Mouse (Mus musculus) MEL-GATA-1-ER (cell line): ENCODE results near the gene Bcl2l1.

Source experiments
- DNase-seq: peaks from one replicate; pipeline ENCODE4 v3.0.0-alpha.2; 2012; ENCODE audit warnings: low read depth; ENCODE audit errors: extremely low read depth

Bcl2l1 gene

DNA sequence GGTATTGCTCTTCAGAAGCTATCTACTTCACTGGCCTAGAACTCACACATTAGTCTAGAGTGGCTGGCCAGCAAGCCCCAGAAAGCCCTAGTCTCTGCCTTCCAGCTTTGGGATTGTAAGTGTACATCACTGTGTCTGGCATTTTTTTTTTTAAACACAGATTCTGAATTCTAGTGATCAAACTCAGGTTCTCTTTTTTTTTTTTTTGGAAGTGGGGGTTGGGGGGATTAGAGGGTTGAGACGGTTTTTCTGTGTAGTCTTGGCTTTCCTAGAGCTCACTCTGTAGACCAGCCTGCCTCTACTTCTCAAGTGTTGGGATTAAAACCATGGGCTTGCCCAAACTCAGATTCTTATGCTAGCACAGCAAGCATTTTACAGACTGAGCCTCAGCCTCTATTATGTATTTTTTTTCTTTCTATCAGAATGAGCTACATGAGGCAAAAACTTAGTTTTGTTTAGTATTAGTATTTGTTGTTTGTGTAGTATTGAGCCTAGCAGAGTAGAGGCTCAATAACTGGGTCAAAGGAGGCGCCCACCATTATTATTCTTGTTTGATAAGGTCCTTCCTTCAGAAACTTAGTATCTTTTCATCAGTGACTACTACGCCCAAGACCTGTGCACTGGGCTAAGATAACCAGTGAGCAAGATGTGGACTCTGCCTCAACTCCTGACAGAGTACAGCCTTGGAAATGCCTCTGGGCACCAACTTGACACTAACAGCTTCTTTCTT is 6.9 kb downstream of the Bcl2l1 start:
- DNase-seq: no peak

DNA sequence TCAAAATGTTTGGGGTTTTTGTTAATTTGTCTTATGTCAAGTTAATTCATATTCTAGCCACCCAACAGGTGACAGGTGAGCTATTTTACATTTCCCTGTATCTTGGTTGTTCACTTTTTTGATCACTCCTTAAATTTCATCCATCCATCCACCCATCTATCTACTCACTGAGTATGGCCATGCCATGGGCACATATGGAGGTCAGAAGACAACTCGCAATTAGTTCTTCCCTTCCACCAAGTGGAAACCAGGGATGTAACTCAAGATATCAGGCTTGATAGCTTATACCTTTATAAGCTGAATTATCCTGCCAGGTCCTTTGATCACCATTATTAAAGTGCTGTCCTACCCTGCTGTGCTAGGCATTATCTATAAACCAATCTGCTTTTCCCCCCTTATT is 7.8 kb downstream of the Bcl2l1 start:
- DNase-seq: no peak

DNA sequence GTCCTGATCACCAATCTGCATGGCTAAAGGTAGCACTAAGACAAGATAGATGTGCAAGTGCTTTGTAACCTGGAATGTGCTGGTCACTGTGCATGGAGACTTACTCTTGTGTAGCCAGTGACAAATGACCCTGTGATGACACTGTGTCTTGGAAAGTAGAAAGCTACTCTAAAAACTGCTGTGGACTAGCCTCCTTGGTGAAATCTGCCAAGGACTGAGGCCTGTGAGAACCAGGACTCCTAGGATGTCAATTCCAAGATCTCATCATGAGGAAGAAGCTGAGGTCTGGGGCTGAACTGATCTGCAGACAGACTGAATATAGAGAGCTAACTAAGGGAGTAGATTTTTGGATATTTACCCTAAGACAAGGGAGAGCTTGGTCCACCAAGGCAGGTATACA is 10.0 kb downstream of the Bcl2l1 start:
- DNase-seq: no peak

DNA sequence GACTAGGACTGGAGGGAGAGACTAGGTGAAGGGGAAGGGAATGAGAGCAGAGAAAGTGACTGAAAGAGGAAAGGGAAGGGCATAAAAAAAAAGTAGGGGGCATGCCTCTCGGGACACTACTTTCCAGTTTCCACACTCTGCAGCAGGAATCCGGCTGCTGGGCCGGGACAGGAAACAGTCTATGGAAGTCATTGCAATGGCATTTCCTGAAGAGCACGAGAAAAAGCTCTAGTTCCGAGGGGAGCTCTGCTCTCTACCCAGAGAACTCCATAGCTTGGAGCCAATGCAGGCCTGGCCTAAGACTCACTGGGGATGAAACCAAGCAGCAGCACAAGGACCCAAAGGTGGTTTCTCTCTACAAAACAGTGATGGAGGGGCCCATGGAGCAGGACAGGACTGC is 10.5 kb downstream of the Bcl2l1 start:
- DNase-seq: no peak

DNA sequence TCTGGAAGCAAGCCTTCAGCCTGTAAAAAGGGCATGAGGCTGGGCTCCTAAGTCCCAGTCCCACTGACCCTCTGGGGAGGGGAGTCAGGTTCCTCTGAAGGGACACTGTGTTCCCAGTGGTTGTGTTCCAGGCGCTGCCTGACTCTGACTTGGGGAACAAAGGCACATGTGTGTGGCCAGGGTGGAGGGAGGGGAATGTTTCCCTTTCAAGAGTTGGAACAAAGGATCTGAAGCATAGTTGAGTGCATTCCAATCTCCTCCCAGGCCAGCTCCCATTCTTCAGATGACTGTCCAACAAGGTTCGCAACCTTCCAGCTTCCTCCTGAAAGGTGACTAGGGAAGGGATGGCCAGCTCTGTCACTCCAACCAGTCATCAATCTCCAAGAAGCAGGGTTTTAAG is 11.2 kb downstream of the Bcl2l1 start:
- no peak for DNase-seq

DNA sequence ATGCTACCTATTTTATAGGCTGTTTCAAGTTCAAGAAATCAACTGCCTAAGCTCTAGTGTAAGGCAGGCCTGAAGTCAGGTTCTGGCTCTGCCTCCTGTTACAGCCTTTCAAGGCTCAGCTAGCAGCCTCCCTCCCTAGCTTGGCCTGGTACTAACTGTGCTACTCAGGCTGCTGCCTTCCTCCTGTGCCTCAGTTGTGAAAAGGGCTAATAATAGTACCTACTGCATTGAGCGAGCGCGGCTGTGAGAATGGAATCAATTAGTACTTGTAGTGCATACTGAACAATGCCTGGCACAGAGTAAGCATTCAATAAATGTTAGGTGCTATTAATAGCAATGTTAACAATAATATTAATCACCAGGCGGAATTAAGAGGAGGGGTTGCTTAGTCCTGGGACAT is 11.6 kb downstream of the Bcl2l1 start:
- DNase-seq: no peak

DNA sequence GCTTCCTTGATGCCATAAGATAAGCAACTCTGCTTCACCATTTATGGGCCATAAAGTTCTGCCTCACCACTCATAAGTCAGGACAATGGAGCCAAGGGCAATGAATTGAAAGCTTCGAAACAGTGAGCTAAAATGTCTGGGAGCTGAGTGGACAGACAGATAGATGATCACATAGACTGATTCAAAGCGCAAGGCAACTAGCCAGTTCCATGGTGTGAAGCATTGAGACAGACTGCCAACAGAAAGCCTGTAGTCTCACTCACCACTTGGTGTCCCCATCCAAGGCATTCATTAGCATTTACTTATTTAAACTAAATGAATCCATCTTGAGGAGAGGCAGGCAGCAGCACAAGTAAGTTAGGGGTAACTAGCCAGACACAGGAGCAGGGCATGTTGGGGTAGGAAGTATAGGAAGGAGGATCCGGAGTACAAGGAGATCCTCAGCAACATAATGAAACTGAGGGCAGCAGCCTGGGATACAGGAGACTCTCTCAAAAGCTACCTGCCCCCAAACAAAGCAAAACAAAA is 12.4 kb downstream of the Bcl2l1 start:
- no peak for DNase-seq

DNA sequence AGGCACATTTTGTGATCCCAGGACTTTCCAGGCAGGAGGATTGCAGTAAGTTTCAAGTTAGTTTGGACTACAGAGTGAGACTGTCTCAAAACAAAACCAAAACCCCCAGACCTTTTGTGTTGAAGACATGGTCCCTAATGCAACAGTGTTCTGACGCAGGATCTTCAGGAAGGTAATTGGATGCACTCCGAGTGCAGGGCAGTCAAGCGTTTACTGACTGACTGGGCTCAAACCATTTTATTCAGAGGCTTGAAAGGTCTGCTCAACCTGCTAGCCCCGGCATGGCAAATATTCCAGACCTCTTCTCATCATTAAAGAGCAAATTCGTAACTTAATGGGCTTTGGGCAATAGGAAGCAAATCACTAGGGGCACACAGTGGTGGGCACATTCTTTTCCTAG is 12.8 kb downstream of the Bcl2l1 start:
- no peak for DNase-seq

DNA sequence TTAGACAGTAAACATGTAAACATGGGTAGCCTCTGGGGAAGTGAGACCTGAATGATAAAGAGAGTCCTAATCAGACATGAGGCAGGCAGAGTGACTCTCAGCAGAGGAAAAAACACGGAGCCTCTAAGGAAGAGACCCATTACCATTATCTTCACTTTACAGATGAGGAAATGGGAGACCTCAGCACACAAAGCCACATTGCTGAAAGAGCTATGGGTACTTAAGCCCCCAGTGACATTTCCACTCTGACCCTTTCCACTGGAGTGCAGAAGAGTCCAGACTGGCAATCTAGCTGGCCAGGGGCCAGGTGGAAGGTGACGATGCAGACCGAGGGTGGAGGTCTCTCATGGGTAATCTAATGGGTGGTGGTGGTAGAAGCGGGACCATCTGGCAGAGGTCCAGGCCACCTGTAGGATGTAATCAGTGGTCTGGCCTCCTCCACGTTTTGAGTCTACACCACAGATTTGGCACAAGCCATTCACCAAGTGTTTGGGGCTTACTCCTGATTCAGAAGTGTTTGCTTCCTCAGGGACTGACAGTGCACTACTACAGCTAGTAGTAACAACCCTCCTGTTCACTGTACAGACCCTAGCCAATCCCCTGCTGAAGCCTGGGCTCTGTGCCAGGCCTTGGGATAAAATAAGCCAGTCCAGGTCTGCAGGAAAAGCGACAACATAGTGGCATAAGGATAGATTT is 13.8 kb downstream of the Bcl2l1 start:
- peak; percentile 83 for DNase-seq

DNA sequence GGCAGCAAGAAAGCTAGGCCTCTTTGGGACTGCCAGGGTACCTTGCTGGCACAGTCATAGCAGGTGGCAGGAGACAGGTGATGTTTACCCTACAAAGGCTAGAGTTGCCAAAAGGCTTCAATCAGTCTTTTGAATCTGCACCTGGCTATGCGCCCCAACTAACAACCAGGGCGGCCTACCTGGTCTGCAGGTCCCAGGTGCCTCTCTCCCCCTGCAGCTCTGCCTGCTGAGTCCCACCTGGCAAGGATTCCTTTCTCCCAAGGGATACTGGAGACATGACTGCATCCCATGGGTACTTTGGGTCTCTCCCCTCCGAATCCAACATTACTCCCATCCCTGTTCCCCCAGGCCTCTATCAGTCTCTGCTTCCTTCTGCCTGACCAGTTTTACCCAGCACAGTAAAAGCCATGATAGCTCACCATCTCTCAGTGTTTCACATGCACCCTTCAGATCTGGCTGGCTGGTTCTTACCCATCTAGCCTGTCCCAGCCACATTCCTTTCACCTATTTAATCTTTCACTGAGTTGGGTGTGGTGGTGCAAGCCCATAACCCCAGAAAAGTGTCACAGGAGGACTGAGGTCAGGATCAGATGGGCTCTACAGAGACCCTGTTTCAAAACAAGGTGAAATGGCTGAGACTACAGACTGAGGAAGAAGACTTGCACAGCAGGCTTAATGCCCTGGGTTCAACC is 14.7 kb downstream of the Bcl2l1 start:
- DNase-seq: no peak

DNA sequence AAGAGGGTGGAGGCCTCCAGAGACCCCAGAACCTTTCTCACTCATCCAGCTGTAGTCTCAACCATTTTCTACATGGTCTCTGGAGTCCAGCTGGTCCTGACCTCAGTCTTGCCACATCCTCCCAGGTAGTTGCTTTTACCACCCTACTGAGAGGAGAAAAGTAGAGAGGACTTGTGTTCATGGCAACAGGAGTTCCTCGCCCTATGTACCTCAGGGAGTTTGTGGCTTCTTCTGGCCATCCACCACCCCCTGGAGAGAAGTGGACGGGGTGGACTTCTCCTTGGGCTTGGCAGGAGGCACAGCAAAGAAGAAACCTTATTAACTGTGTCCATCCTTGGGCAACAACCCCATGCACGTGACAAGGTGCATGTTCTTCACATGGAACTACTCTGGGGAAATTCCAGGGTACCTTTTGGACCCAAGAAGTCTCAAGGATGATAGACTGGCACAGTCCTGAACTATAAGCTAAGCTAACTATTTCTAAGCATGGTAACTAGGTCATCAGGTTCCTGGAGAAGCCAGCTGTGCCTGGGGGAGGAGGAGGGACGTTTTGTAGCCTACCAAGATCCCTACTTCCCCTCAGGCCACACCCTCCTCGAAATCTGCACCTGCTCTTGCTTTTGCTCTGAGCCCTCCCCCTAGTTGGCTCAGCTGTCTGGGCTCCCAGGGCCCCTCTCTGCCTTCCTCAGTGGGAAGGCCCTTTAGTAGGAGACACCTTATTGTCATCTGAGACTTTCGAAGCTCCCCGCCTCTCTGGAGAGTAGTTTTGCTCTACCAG is 15.5 kb downstream of the Bcl2l1 start:
- no peak for DNase-seq

DNA sequence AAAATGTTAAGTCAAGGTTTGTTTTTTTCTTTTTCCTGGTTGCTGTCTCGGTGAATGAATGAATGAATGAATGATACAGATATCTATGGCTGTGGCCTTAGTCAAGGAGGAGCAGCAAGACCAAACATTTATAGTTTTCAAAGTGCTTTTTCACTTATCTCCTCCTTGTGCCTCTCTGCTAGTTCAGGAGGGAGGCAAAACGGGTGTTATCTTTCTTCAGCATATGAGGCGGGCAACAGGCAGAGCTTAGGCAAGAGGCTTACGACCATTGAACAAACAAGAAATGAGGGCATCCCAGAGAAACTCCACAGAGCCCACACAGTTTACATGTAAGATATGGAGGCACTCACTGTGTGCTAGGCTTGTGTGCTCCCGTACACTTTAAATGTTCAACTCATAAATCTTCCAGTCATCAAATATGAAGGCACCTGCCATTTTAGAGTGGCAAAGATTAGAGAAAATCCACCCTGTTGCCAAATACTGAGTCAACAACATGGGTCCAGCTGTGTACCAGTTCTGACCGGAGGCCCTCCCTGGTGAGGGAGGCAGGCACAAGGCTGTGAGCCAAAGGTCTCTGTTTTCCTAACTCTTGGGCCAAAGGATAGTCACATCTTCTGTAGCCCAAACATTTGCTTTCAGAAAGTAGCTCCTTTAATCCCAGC is 17.2 kb downstream of the Bcl2l1 start:
- DNase-seq: peak; percentile 81

DNA sequence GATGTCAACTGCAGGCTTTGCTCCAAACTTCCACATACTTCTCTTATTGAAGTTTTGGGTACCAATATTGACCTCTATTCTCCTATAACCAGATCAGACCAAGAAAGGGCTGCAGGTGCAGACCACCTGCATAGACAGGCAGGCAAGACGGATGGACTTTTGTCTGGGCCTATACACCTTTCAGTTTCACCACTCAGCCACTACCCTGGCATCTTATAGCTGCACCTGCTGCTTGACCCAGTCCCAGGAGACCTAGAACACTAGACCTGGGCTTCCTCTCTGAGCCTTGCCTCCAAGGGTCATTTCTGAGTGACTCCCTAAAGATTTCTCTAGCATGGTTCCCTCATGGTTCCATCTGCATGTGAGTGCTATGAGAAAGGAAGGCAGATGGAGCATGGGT is 18.3 kb downstream of the Bcl2l1 start:
- DNase-seq: no peak

DNA sequence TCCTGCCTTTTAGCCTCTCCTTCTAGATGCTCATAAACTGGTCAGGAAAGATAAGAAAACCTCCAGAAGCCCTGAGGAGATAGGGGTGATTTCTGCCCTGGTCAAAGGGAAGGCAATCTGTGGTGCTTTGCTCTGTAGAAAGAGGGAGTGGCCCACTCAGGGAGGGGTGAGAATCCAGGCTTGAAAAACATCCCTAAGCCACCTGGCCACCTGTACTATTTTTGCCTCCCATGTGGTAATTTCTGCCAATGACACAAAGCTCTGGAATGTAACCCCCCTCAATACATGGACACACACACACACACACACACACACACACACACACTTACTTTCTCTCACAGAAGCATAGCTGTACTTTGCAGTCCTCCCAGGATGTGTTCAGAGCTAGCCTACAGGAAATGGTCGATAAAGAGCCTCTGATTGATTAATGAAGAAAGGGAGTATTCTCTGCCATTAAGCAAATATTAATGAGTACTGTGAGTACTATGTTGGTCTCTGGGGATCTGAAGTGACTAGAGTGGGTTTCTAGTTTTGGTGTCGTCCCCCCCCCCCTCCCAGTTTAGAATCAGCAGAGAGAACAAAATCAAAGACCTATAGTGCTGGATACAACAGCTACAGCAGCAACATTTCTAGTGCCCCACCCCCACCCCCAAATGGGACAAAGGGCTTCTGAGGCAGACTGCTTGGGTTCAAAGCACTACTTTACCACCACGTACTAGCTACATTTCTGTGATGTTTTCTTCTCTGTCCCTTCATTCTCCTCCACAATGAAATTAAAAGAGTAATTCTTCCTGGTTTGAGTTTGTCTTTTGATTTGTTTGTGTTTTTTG is 20.0 kb downstream of the Bcl2l1 start:
- DNase-seq: no peak

DNA sequence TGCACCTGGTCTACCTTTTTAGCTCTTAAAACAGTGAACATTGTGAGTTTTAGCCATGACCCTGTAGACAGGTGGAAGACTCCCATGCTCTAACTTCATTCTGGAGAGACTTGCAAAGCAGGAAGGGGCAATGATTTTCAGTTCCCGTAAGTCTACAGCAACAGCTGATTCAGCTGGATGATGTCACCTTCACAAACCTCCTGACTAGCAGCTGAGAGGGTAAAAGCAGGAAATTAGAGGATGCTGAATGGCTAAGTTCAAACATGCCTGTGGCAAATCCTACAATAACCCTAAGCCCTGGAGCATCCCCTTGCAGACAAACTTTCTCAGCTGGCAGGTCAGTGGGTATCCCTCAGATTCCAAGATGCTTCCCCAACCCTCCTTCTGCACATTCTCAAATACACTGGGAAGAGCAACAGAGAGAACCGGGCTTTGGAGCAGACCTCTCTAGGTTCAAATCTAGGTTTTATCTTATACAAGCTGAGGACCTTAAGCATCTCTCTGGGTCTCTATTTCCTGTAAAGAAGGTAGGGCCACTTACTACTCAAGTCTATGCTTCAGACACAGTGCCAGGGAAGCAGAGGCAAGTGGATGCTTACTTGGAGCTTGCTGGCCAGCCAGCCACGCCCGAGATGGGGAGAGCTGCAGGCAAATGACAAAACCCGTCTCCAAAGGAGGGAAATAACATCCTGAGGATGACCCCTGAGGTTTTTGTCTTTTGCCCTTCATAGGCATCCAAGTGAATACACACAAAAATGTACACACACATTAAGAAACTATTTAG is 21.2 kb downstream of the Bcl2l1 start:
- no peak for DNase-seq

DNA sequence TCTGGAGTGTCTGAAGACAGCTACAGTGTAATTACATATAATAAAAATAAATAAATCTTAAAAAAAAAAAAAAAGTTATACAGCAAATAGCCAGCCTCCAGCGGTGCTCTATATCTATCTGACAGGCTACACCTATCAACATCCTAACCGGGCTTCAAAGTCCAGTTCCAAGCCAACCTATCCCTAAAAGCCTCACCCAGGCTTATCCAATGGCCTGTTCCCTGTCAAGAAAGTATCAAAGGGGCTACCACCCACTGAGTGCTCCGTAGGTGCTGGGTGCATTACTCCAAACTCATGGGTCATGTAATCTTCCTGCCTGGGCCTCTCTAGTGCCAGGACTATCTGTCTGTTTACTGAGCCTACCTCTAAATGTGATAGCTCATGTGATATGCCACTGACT is 23.4 kb downstream of the Bcl2l1 start:
- DNase-seq: no peak

DNA sequence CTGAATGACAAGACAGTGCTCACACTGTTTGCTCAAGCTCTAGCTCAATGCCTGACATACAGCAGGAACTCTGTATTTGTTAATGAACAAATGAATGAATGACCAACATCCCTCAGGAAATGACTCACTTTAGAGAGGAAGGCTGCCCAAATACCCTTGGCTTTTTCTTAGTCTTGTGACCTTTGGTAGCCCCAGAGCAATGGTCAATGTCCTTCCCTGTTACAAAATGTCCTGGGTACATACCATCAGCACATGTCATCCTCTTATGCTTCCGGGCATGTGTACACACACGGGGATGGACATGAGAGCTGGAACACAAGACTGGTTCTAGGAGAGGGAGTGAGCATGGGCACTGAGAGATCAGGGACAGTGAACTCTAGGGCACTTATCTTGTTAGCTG is 25.5 kb downstream of the Bcl2l1 start:
- DNase-seq: no peak

DNA sequence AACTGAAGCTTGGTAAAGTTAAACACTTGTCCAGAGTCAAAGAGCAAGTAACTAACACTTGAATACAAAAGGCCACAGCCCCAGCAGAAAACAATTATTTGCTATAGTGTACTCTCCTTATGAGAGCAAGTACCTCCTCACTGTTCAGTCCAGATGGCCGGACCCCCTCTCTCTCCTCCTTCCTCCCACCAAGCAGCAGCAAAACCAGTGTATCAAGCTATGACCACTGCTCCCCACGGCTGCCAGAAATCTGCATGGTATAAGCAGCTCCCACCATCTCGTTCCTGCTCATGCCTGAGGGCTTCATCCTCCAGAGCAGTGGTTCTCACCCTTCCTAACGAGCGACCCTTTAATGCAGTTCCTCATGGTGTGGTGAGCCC is 26.4 kb downstream of the Bcl2l1 start:
- DNase-seq: no peak

DNA sequence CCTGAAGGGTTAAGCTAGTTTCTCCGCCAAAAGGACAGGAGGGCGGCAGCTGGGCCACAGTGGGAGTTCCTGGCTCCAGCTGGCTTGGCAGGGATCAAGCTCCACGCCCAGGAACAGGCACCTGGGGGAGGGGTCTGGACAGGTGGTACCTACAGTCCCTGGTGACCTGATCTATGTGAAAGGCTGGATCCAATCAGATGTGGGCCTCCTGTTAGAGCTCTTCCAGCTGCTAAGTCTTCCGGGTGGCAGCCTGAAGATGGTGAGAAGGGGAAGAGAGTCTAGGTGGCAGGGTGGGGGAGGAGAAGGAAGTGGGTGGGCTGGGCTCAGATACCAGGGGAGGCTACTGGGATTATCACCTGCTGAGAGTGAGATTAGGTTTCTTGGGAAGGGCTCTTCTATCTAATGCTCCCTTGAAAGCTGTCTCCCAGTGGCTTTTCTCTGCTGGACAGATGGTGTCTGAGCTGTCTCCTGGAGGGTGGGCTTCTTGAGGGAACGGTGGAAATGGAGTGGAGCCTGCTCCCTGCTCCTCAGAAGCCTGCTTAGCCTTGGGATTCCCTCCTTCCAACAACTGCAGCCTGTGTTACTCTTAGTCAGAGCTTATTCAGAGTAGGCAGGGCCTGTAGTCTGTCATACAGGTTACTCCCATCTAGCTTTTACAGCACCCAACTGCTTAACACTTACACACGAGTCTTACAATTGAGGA is 27.0 kb downstream of the Bcl2l1 start:
- peak; percentile 34 for DNase-seq
